Mouse (Mus musculus) myocyte (in vitro differentiated cells): ENCODE results near the gene Eno1.

Experiments
- CEBPB ChIP-seq: IDR thresholded peaks from 2 replicates; pipeline ENCODE4 v1.6.1; 2011; ENCODE audit warnings: mild to moderate bottlenecking, moderate library complexity; ENCODE audit not compliant: poor library complexity, insufficient read depth, severe bottlenecking
- E2F4 ChIP-seq: IDR thresholded peaks from one replicate; pipeline ENCODE4 v1.6.1; 2011; ENCODE audit warnings: mild to moderate bottlenecking, control low read depth, moderate library complexity; ENCODE audit not compliant: insufficient read depth
- MAX ChIP-seq: IDR thresholded peaks from one replicate; pipeline ENCODE4 v1.6.1; 2011; ENCODE audit warnings: low read depth, mild to moderate bottlenecking, control low read depth
- POLR2A ChIP-seq: IDR thresholded peaks from one replicate; pipeline ENCODE4 v1.6.1; 2011; ENCODE audit warnings: low read depth, mild to moderate bottlenecking, control low read depth, moderate library complexity; ENCODE audit not compliant: insufficient read length
- POLR2AphosphoS2 ChIP-seq: IDR thresholded peaks from one replicate; pipeline ENCODE4 v1.6.1; 2011; ENCODE audit warnings: low read depth, control low read depth; ENCODE audit not compliant: insufficient read length
- REST ChIP-seq: IDR thresholded peaks from one replicate; pipeline ENCODE4 v1.6.1; 2011; ENCODE audit warnings: mild to moderate bottlenecking, control low read depth, moderate library complexity; ENCODE audit not compliant: insufficient read depth, insufficient read length
- SRF ChIP-seq: IDR thresholded peaks from one replicate; pipeline ENCODE4 v1.6.1; 2011; ENCODE audit warnings: low read depth; ENCODE audit not compliant: control insufficient read depth, insufficient read length
- TCF12 ChIP-seq: IDR thresholded peaks from one replicate; pipeline ENCODE4 v1.6.1; 2011; ENCODE audit warnings: mild to moderate bottlenecking, control low read depth; ENCODE audit not compliant: poor library complexity, insufficient read depth, severe bottlenecking
- USF1 ChIP-seq: IDR thresholded peaks from one replicate; pipeline ENCODE4 v1.6.1; 2011; ENCODE audit warnings: low read depth, mild to moderate bottlenecking, control low read depth, moderate library complexity

- TF ChIP-seq POLR2A (no peak), TCF12 (no peak), MAX (no peak), CEBPB (no peak), POLR2AphosphoS2 (peak; percentile 5), E2F4 (no peak), SRF (no peak), USF1 (no peak), REST (no peak)
Observed at GRCm38 (mm10) chr4:150239087-150239480, 2.6 kb downstream of the Eno1 start.
